Mouse (Mus musculus): ENCODE data around the gene Asic1. TPM values are rescaled to one million over a fixed set of nuclear protein-coding genes. Genes with fewer than 3 reads are reported as not detected.

Asic1 gene
- total RNA-seq, 2 experiments from 2014 or later: 0.49 TPM; not detected in 1

Other genes starting within 250 kb of the Asic1 start
- 1 to 10 TPM; 2.5 to 3.8 TPM for gene Nckap5l, start 212.6 kb upstream of the Asic1 start, total RNA-seq (2021)
- gene Bcdin3d, start 195.6 kb upstream of the Asic1 start, total RNA-seq (2021): 1 to 10 TPM; 3.7 to 3.9 TPM
- gene Faim2, start 142.2 kb upstream of the Asic1 start, total RNA-seq (2021): under 1 TPM; 0.22 to 0.28 TPM
- gene Aqp2, start 91.3 kb upstream of the Asic1 start, total RNA-seq (2021): not detected
- 1 to 10 TPM in 1 of 2 experiments, under 1 TPM in 1; 0.30 to 2.5 TPM for gene Aqp5, start 79.6 kb upstream of the Asic1 start, total RNA-seq (2021)
- gene Aqp6, start 69.0 kb upstream of the Asic1 start, total RNA-seq (2021): under 1 TPM in 1 of 2 experiments, not detected in 1; 0.25 TPM
- 1 to 10 TPM in 1 of 2 experiments, under 1 TPM in 1; 0.82 to 1.6 TPM for gene Racgap1, start 18.7 kb upstream of the Asic1 start, total RNA-seq (2021)
- 10 to 100 TPM; 18.6 to 19.0 TPM for gene Smarcd1, start 31.8 kb downstream of the Asic1 start, total RNA-seq (2021)
- 1 to 10 TPM; 2.4 to 4.3 TPM for gene Gm17349, start 35.1 kb downstream of the Asic1 start, total RNA-seq (2021)
- 100 to 1,000 TPM in 1 of 2 experiments, 10 to 100 TPM in 1; 53.9 to 160 TPM for gene Gpd1, start 47.1 kb downstream of the Asic1 start, total RNA-seq (2021)
- 100 to 1,000 TPM; 238 to 271 TPM for gene Cox14, start 55.2 kb downstream of the Asic1 start, total RNA-seq (2021)
- 10 to 100 TPM; 16.6 to 19.9 TPM for gene Cers5, start 102.5 kb downstream of the Asic1 start, total RNA-seq (2021)
- 10 to 100 TPM; 14.3 to 16.1 TPM for gene Lima1, start 205.1 kb downstream of the Asic1 start, total RNA-seq (2021)

Measured in heart, adult 18-20 months (tissue).